Mouse (Mus musculus): ENCODE results near the gene Ptpn23.
"Not testable (repeated sequence)": the region's sequence is repeated elsewhere in the genome, so short reads cannot be mapped to it uniquely, and the experiment has no call there.

Ptpn23 gene

DNA sequence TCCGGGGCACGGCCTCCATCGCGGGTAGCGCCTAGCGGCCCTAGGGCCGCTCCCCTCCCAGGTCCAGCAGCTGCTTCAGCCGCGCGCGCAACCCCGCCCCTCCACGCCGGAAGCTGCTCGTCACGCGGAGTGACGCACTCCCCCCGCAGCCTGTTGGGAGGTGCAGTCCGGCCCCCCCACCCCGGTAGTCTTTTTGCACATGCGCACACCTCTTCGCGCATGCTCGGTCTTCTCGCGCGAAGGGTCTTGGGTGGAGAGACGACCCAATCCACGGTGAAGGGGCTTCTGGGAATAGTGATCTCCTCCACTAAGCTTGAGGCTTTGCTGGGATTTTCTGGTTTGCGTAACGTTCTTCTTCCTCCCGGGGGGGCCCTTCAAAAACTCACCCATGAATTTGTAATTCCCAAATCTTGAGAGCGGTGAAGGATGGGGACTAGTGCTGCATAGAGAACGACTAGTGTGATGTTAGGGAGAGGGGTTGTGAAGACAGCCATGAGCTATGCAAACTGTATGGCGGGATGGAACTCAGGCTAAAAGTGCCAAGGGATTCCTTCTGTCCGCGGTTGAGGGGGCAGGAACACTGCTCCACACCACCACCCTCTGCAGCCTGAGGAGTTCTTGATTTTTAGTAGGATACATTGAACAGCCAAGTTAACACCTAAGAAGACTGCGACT, at the start of gene Ptpn23:
Gene Ptpn23 (minus strand): TSS at position 115 of the 675 bp plus-strand sequence.
- DNase-seq (ENCODE audit: low spot score in 2 of 2) = peak; percentile 97

DNA sequence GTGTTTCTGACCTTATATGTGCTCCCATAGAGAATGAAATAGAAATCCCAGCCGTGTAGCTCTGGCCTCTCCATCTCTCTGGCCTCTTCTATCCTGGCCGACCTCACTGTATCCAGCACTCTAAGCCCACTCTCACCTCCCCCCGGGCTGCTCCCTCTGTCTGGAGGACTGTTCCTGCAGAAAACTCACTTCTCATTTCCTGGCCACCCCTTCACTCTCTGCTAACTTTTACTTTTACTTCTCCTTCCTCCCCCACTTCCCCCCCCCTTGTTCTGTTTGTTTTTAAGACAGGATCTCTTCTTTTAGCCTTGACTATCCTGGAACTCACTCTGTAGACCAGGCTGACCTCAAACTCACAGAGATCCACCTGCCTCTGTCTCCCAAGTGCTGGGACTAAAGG, 44.5 kb upstream of the Ptpn23 start:
- no peak for DNase-seq (ENCODE audit: low spot score in 2 of 2)

DNA sequence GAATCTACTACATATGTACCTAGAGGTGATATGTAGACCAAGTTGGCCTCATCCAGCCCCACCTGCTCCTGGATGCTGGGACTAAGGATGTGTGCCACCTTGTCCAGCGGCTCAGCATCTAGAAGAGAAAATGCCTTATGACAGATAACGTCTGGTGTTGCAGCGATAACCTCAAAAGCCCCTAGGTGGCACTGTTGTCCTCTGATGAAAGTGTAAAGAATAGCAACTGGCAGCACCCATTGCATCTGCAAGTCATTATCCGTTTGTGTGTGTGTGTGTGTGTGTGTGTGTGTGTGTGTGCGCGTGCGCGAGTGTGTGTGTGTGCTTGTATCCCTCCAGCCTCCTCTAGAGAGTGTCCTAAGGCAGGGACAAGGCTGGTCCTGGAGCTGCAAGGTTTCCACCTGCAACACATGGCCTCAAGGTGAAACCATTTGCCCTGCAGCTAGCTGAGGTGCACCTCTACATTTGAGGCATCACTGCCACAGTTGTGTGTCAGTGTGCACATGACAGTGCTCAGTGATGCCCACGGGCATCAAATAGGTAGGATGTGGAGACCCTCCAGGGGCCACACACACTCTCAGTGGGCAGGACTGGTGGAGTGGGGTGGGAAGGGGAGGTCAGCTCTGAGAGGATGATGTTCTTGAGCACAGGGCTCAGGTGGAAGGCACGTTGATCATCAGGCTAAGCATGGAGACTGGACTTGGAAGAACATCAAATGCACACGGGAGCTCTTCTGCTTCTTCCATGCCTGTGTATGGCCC, 41.0 kb upstream of the Ptpn23 start:
- DNase-seq (ENCODE audit: low spot score in 2 of 2) = peak; percentile 86 to 88

DNA sequence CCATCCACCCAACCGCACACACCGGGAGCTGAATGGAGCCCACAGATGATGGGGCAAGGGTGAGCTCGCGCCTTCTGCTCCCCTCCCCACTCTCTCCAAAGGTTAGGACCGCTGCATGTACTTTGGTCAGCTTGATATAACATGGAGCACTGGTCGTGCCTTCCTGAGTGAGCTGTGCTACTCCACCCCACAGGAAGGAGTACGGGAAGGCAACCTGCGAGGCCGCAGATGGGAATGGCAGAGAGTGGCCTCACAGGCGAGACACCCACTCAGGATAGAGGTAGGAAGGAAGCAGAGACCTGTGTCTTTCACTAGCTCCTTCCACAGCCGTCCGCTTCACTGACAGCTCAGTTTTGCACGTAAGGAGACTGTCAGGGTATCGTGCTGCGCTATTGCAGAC, 40.3 kb upstream of the Ptpn23 start:
- no peak for DNase-seq (ENCODE audit: low spot score in 2 of 2)

DNA sequence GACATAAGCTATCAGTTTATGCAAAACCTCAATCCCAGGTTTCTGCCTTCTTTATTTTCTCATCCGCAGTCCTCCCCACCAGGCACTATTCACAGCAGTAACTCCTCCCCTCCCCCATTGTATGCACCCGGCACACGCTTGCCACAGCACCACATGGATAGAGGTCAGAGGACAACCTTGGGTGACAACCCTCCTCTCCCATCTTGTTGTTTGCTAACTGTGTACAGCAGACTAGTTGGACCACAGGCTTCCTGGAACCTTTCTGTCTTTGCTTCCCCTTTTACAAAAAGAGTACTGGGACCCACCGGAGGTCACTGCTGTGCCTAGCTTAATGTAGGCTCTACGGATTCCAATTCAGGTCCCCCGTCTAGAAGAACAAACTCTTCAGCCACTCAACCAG, 32.5 kb upstream of the Ptpn23 start:
- no peak for DNase-seq (ENCODE audit: low spot score in 2 of 2)

DNA sequence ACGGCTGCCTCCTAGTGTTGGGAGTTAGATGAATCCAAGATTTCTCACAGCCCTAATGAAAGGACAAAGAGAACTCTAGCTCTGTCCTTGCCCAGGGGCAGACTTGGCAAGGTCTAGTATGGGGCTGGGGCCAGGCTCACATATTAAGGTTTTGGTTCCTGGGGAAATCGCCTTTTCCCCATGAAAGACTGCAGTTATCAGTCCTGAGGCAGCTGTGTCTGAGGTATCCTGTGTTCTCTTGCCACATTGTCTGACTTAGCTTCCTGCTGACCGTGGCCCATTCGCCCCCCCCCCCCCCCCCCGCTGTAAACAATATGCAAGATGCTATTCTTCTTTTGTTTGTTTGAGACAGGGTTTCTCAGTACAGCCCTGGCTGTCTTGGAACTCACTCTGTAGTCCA, 32.0 kb upstream of the Ptpn23 start:
- DNase-seq (ENCODE audit: low spot score in 2 of 2) = no peak

DNA sequence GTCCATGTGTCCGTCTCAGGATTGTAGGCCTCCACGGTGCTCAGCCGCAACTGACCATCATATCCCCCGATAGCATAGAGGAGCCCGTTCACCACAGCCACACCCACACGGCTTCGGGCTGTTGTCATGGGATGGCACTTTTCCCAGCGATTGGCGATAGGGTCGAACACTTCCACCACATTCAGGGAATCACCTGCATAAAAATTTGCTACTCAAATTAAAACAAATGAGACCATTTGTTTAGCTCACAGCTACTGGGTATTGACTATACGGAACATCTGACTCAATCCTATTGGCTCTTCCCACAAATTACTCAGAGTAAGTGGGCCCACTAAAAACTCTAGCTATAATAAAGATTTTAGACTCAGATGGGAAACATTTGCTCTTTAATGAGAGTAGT, 28.0 kb upstream of the Ptpn23 start:
- DNase-seq (ENCODE audit: low spot score in 2 of 2) = no peak

DNA sequence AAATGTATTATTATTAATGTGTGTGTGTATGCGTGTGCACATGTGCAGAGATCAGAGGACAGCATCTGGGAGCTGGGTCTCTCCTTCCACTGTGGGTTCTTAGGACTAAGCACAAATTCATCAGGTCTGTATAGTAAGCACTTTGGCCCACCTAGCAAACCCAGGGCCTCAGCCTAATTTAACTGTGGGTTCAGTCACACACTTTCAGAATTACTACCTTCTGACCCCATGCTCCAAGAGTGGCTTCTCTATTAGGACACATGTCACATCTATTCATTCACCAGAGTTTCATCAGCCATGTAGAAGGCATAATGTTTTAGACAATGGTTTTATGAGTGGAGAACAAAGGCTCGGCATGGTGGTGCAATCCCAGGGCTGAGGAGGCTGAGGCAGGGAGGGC, 25.0 kb upstream of the Ptpn23 start:
- DNase-seq (ENCODE audit: low spot score in 2 of 2) = no peak

DNA sequence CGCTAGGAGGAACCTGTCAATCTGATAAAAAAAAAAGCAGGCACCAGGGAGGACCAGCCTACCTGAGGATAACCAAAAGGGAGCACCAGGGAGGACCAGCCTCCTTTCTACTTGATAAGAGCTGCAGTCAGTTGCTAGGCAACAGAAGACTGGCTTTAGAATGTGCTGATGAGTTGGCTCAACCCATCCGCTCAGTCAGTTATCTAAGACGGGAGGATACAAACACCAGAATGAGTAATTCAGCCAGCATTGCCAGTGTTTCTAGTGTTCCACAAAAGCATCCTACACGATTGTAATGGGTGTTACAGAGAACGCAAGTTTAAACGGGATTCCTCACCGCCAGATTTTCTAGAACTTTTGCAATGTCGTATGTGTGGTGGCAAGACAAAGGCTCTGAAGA, 23.2 kb upstream of the Ptpn23 start:
- DNase-seq (ENCODE audit: low spot score in 2 of 2) = peak in 1 of 2 experiments; percentile 60

DNA sequence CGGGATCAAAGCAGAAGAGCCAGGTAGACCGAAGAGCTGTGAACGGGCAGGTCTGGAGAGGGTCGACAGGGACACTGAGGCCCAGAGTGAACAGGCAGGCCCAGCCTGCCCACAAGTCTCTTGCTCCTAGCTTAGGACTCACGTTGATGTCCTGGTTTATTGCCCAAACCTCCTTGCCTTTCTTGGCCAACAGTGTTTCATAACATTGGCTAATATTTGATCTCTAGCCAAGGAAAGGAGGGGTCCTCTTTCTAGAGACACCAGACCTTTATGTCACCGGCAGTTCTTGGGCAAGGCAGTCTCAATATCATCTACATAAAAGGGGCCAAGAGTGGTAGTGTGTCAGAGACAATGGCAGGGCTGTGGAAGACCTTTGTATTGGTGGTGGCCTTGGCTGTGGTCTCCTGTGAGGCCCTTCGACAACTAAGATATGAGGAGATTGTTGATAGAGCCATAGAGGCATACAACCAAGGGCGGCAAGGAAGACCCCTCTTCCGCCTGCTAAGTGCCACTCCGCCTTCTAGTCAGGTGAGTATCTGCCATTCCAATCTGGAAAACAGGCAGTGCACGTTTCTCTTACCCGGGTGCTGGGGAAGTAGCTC, 11.6 kb upstream of the Ptpn23 start, which contains the start of gene Ngp:
Gene Ngp (plus strand): TSS at position 237 of the 602 bp plus-strand sequence.
- DNase-seq (ENCODE audit: low spot score in 2 of 2) = no peak

DNA sequence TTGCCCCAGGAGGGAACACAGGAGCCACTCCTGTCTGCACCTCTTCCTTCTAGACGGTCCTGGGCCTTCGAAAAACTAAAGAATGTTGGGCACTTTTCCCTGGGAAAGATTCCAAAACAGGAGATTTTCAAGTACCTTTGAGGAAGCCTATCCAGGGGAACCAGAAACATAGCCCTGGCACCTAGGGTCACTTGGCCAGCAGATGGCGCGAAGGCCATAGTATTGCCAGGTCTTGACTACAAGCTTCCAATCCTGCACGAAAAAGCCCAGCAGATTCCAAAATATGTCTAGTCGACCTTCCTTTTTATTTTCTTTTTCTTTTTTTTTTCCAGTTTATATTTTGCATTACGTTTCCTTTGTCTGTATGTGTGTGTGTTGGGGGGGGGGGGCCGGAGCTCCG, 5.8 kb upstream of the Ptpn23 start:
- peak in 1 of 2 experiments; percentile 56 for DNase-seq (ENCODE audit: low spot score in 2 of 2)

DNA sequence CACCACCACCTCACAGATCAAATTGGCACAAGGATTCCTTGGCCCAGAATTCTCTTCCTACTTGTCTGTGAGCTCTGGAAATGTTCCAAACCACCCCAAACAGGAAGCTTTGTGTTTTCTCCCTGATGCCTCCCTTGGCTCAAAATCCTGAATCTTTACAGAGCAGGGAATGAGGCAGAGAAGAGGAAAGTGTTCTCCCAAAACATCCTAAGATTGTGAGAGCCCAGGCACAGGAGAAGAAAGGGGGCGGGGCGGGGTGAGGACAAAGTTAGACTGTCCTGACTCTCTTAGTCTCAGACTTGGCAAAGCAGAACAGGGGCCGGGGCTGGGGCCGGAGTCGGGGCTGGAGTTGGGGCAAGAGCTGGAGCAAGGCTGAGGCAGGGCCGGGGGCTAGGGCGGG, 4.9 kb upstream of the Ptpn23 start:
- DNase-seq (ENCODE audit: low spot score in 2 of 2) = no peak

DNA sequence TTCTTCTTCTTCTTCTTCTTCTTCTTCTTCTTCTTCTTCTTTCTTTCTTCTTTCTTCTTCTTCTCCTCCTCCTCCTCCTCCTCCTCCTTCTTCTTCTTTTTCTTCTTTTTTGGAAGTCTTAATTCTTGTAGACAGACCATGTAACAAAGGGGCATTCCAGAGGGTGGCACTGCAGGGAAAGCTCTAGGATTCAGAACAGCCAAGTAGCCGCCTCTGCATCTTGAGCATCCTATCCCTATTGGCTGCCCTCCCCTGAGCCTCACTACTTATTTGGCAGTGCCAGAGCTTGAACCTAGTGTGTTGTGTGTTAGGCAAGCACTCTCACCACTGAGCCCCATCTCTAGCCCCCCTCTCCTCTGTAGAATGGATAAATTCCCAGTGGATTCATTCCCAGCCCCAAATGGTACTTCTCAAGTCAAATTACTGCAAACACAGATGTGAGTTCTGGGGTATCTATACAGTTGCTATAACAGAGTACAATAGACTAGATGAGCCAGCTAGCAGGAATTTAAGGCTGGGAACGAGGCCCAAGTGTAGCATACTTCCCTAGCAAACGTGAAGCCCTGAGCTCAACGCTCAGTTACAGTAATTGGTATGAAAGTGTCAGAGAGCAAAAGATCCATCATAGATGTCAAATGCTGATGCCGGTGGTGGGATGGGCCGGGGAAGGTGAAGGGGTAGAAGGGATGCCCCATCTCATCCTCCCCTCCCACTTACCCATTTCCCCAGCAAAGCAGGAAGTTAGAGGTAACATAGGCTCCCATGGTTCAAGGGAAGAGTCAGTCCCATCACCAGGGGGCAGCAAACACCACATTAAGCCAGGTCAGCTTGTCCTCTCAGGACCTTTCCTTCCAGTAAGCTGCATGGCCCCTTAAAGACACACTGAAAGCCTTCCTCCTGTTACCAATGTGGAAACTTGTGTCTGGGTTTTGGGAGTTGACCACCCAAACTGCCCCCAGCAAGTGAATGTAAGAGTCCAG, 3.2 kb upstream of the Ptpn23 start:
- DNase-seq (ENCODE audit: low spot score in 2 of 2) = peak; percentile 82 to 87

DNA sequence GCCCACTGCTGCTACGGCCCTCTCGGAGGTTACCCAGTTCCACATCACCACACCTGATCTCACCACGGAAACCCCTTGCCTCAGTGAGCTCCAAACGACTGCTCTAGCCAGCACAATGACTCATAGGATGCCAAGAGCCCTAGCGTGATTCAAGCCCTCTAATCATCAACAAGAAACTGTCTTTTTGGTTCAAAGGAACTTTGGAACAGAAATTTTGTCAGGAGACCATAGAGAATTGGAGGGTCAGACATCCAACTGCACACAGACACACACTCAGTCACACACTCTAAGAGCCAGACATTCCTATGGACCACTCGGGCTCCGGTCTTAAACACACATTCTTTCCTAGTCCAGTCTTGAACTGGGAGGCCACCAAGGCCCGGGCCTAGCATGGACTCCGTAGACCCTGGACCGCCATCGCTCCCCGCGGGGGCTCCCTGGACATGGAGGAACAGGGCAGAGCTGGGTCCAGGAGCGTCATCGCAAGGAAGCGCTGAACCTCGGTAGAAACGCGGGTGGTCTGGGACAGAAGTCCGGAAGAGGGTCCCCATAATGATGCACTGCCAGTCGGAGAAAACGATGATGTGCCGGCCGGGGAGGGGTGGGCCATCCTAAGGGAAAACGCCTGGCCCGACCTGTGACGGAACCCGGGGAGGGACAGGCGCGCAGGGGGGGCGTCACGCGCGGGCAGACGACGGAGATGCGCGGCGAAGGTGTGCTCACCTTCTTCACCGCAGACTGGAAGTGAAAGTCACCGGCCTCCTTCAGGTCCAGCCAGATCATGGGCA, 508 bp downstream of the Ptpn23 start:
- DNase-seq (ENCODE audit: low spot score in 2 of 2) = no peak

DNA sequence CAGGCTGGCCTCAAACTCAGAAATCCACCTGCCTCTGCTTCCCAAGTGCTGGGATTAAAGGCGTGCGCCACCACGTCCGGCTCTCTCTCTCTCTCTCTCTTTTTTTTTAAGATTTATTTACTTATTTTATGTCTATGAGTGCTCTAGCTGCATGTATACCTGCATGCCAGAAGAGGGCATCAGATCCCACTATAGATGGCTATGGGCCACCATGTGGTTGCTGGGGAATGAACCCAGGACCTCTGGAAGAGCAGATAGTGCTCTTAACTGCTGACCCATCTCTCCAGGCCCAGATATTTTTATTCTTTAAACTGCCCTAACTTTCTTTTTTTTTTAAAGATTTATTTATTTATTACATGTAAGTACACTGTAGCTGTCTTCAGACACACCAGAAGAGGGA, 4.8 kb downstream of the Ptpn23 start:
- not testable (repeated sequence) for DNase-seq (ENCODE audit: low spot score in 2 of 2)

DNA sequence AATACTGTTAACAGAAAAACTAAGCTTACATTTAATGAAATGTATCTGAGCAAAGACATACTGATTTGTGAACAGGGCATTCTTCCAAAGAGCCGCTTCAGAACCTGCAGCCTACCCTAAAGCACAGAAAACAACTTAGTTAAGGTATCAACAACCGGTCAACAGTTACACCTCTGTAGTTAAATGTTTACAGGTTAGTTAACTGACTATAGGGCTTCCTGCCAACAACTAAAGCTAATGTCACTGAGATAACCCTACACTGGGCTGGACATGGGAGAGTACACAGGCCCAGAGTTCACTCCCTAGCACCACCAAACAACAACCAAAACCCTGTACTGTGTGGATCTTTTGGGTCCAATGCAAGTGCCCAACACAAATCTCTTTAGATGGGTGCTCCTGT, 5.3 kb downstream of the Ptpn23 start:
- DNase-seq (ENCODE audit: low spot score in 2 of 2) = no peak

DNA sequence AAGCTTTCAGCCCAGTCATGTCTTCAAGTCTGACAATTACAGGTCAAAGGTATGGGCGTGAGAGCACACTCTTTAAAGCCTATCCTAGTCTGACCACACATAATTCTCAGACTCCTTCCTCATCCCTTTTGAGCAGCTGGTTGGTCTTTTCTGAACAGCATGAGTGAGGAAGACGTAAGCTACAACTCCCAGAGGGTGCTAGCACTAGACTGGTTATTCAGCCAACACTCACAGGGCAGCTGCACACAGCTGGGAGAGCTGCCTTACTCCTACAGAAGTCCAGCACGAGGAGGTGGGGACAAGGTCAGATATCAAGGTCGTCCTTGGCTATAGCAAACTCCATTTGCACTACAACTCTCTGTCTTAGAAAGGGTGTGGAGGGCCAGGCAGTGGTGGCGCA, 7.4 kb downstream of the Ptpn23 start:
- DNase-seq (ENCODE audit: low spot score in 2 of 2) = no peak

DNA sequence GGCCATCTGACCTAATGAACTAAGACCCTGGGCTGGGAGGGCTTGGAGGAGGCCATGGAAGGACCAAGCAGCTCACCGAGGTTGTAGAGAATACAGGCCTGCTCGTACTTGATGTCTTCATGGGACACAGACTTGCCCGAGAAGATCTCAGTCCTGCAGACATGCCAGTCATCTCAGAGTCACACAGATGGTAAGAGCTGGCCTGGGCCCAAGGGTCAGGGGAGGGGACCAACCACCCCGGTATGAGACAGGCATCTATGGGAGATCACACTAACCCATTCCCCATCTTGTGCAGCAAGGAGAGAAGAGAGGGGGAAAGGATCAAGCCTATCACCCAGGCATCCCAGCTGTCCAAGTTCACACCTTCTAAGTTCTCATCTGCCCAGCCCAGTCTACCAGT, 14.7 kb downstream of the Ptpn23 start:
- DNase-seq (ENCODE audit: low spot score in 2 of 2) = no peak

DNA sequence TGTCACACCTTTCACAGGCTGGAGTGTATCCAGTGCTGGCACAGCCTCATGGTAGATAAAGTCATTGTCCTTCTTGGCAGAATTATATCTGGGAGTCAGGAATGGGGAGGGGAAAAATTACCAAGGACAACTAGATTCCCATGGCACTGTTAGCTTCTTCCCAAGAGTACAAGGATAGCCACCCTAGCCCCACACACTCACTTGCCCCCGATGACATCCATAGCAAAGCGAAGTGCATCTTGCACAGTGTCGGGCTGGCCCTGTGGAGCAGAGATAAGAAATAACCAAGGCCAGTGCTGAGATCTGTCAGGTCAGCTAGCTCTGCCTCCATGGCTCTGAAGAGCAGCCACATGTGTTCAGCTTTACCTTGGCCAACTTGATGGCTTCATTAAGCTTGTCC, 17.2 kb downstream of the Ptpn23 start:
- no peak for DNase-seq (ENCODE audit: low spot score in 2 of 2)

DNA sequence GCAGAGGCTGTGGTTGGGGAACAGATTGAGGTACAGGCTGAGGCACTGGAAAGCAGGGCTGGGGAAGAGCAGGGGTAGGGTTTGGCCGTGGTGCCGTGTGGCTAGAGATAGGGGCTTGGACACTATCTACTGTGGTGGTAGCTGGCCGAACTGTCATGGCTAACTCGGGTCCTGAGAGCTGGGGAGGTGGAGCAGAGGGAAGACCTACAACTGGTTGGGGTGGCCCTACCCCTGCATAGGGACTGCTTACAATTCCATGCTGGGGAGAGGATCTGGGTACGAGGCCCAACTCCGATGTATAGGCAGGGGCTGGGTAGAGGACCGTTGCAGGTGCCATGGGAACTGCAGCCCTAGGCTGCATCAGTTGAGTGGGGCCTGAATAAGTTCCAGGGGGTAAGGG, 20.0 kb downstream of the Ptpn23 start:
- no peak for DNase-seq (ENCODE audit: low spot score in 2 of 2)

DNA sequence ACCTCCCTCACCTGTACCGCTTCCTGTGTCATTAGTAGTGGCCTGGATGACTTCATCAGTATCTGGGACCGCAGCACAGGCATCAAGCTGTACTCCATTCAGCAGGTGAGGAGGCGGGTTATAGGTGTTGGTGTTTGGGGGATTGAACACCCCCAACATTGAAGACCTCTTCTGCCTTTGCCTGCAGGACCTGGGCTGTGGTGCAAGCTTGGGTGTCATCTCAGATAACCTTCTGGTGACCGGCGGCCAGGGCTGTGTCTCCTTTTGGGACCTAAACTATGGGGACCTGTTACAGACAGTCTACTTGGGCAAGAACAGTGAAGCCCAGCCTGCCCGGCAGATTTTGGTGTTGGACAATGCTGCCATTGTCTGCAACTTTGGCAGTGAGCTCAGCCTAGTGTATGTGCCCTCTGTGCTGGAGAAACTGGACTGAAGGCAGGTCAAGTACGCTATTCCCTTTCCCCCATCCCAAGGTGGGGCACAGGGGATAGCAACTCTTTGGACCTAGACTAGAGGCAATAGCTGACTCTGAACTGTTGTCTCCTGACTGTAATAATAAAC, 23.6 kb downstream of the Ptpn23 start:
- DNase-seq (ENCODE audit: low spot score in 2 of 2) = no peak
